Mouse (Mus musculus) liver, adult 2 months (tissue): ENCODE results near the gene Ciz1.

Source experiments
- CTCF ChIP-seq: fragments of 200-500 bp; IDR thresholded peaks from 2 replicates; pipeline ENCODE4 v1.5.1; 2011; ENCODE audit warnings: low read depth, low read length, control low read depth
- POLR2A ChIP-seq: fragments of 200-500 bp; IDR thresholded peaks from 2 replicates; pipeline ENCODE4 v1.6.1; 2011; ENCODE audit warnings: low read length, control low read depth; ENCODE audit not compliant: insufficient read depth; ENCODE audit errors: extremely low read depth

GRCm38 (mm10) chr2:32343351-32343671 is 8.8 kb upstream of the Ciz1 start:
- no peak for TF ChIP-seq POLR2A
- no peak for TF ChIP-seq CTCF
